Comparison of ENCODE assay signal across 23 mouse cellular contexts in the genomic region with DNA sequence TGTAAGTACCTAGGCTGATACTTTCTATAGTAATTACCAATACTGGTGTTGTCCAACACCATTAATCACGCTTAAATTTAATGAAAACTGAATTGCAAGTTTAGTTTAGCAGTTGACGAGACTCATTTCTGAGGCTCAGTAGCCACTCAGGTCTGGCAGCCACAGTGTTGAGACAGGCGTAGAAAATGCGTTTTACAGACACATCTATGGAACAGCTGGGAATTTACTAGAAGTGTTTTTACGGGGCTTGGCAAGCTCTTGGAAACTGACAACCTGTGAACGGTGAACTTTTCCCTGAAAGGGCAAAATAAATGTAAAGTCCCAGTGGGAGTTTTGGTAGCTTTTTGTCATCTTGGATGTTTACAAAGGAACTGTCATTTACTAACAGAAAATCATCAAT.
"Had no signal": no experiment of that assay in that cellular context is flagged by ENCODE, and none has a peak within 500 bp of the region (broad histone marks: within the 10 kb centered on the region; RNA-seq: fewer than 3 reads in every experiment).

No protein-coding gene starts in this region.

- H3K9ac ChIP-seq: kidney, embryonic 15.5 days; liver, embryonic 12.5 days; liver, embryonic 15.5 days; lung, embryonic 15.5 days; midbrain, embryonic 13.5 days; neural tube, embryonic 13.5 days; stomach, embryonic 15.5 days had no signal

- H3K27ac ChIP-seq: kidney, embryonic 15.5 days; liver, embryonic 12.5 days; liver, embryonic 15.5 days; lung, embryonic 15.5 days; midbrain, embryonic 10.5 days; midbrain, embryonic 13.5 days; neural tube, embryonic 13.5 days; stomach, embryonic 15.5 days had no signal

- H3K4me1 ChIP-seq: kidney, embryonic 15.5 days; liver, embryonic 15.5 days; lung, embryonic 15.5 days; midbrain, embryonic 10.5 days; midbrain, embryonic 13.5 days; neural tube, embryonic 13.5 days; stomach, embryonic 15.5 days had no signal

- H3K36me3 ChIP-seq: kidney, embryonic 15.5 days; liver, embryonic 12.5 days; liver, embryonic 15.5 days; lung, embryonic 15.5 days; midbrain, embryonic 10.5 days; midbrain, embryonic 13.5 days; neural tube, embryonic 13.5 days; stomach, embryonic 15.5 days had no signal

- H3K27me3 ChIP-seq: kidney, embryonic 15.5 days; liver, embryonic 12.5 days; liver, embryonic 15.5 days; lung, embryonic 15.5 days; megakaryocyte, embryonic 14.5 days; midbrain, embryonic 13.5 days; neural tube, embryonic 13.5 days; stomach, embryonic 15.5 days had no signal

- H3K9me3 ChIP-seq: kidney, embryonic 15.5 days; liver, embryonic 12.5 days; liver, embryonic 15.5 days; lung, embryonic 15.5 days; megakaryocyte, embryonic 14.5 days; midbrain, embryonic 10.5 days; midbrain, embryonic 13.5 days; neural tube, embryonic 13.5 days; stomach, embryonic 15.5 days had no signal

- DNase-seq: kidney, adult 8-10 months; kidney, postnatal 10 days; kidney, postnatal 36 days; left cerebral cortex, postnatal 4 days; liver; lung, adult 18-20 months; lung, postnatal 10 days; lung, postnatal 36 days; retina, postnatal 1 day; right cerebral cortex, postnatal 25 days; spleen, adult 18-20 months; thymus, postnatal 25 days had no signal

- H3K4me3 ChIP-seq: kidney, embryonic 15.5 days; liver, embryonic 12.5 days; liver, embryonic 15.5 days; lung, embryonic 15.5 days; megakaryocyte, embryonic 14.5 days; midbrain, embryonic 10.5 days; midbrain, embryonic 13.5 days; myocyte; neural tube, embryonic 13.5 days; stomach, embryonic 15.5 days had no signal

- H3K4me2 ChIP-seq: kidney, embryonic 15.5 days; liver, embryonic 12.5 days; liver, embryonic 15.5 days; lung, embryonic 15.5 days; midbrain, embryonic 13.5 days; neural tube, embryonic 13.5 days; stomach, embryonic 15.5 days had no signal

- ATAC-seq: liver, embryonic 12.5 days; midbrain, embryonic 13.5 days; midbrain, embryonic 16.5 days had no signal
